Mouse (Mus musculus): ENCODE measurements at regions not wholly inside any gene's neighbourhood (a gene's known extent, or its start where the extent isn't known, plus 50 kb on each side); places are given as distances from the start of the nearest gene placed in this dataset.

GRCm38 (mm10) chr7:58093523-58093922, 562.4 kb upstream of the Atp10a start:
- DNase-seq: no peak

GRCm38 (mm10) chr7:58078825-58079224, 569.0 kb upstream of the Gabra5 start:
- DNase-seq: no peak

- peak; percentile 23 to 32 for DNase-seq
These were observed 523.1 kb upstream of the Gabra5 start for GRCm38 (mm10) chr7:58032975-58033374.

- DNase-seq: no peak
These were observed 522.3 kb upstream of the Gabra5 start for GRCm38 (mm10) chr7:58032111-58032510.

- DNase-seq: no peak
These were observed 482.8 kb upstream of the Gabra5 start for GRCm38 (mm10) chr7:57992406-57993223.

GRCm38 (mm10) chr7:57983192-57983591, 473.3 kb upstream of the Gabra5 start:
- DNase-seq: no peak

GRCm38 (mm10) chr7:57966216-57966615, 456.4 kb upstream of the Gabra5 start:
- DNase-seq: no peak

GRCm38 (mm10) chr7:57958871-57959270, 449.0 kb upstream of the Gabra5 start:
- no peak for DNase-seq

Data from cerebellum, postnatal 10 days (tissue).